Mouse (Mus musculus) C2C12 (cell line): Measurements from ENCODE around the gene Wdr54. TPM values are rescaled to one million over a fixed set of nuclear protein-coding genes. Genes with fewer than 3 reads are reported as not detected.

ENCODE experiments used
- H3K27me3 ChIP-seq: one replicate; pipeline ENCODE4 v1.6.1; 2011; ENCODE audit not compliant: control insufficient read depth, insufficient read depth, insufficient read length
- H3K36me3 ChIP-seq: one replicate; pipeline ENCODE4 v1.6.1; 2011; ENCODE audit not compliant: control insufficient read depth, insufficient read depth
- H3K4me3 ChIP-seq: one replicate; pipeline ENCODE4 v1.5.1; 2011; ENCODE audit warnings: mild to moderate bottlenecking, control low read depth; ENCODE audit not compliant: poor library complexity, insufficient read depth, severe bottlenecking
- H3K79me2 ChIP-seq: one replicate; pipeline ENCODE4 v1.6.1; 2011; ENCODE audit not compliant: control insufficient read depth, insufficient read depth
- H3K79me3 ChIP-seq: one replicate; pipeline ENCODE4 v1.6.1; 2011; ENCODE audit warnings: low read depth, control low read depth
- H3ac ChIP-seq: one replicate; pipeline ENCODE3; 2011; ENCODE audit warnings: low read depth; ENCODE audit not compliant: control insufficient read depth, insufficient read length
- CEBPB ChIP-seq: IDR thresholded peaks from one replicate; pipeline ENCODE4 v1.6.1; 2011; ENCODE audit warnings: low read depth, mild to moderate bottlenecking, control low read depth, moderate library complexity
- CTCF ChIP-seq: IDR thresholded peaks from one replicate; pipeline ENCODE4 v1.5.1; 2011; ENCODE audit not compliant: control insufficient read depth, insufficient read depth, insufficient read length
- FOSL1 ChIP-seq: IDR thresholded peaks from one replicate; pipeline ENCODE4 v1.8.0; 2011; ENCODE audit warnings: mild to moderate bottlenecking, low read length; ENCODE audit not compliant: poor library complexity, insufficient read depth, severe bottlenecking
- MAX ChIP-seq: IDR thresholded peaks from one replicate; pipeline ENCODE4 v1.6.1; 2011; ENCODE audit warnings: mild to moderate bottlenecking, control low read depth
- MYOD1 ChIP-seq: IDR thresholded peaks from one replicate; pipeline ENCODE4 v1.6.1; 2011; ENCODE audit warnings: low read depth; ENCODE audit not compliant: control insufficient read depth, insufficient read length
- MYOG ChIP-seq: IDR thresholded peaks from one replicate; pipeline ENCODE4 v1.6.1; 2011; ENCODE audit not compliant: control insufficient read depth, insufficient read length; ENCODE audit errors: extremely low read depth
- USF1 ChIP-seq: IDR thresholded peaks from one replicate; pipeline ENCODE4 v1.6.1; 2011; ENCODE audit warnings: low read depth, mild to moderate bottlenecking, control low read depth, moderate library complexity
- polyA plus RNA-seq: library from polyadenylated mRNA; unstranded; fragments of >200 nt; fragmentation: generic; extraction: Trizol; gene quantifications from one replicate; pipeline ENCODE4 v1.2.1, GENCODE M21; 2012; ENCODE audit warnings: missing spikeins

Wdr54 gene
- polyA plus RNA-seq, 1 experiment, result 9.5 TPM

GRCm38 (mm10) chr6:83142886-83143285 lies 13.3 kb downstream of the Wdr54 start:
- no peak for TF ChIP-seq USF1
- no peak for TF ChIP-seq FOSL1
- no peak for TF ChIP-seq MAX
- no peak for TF ChIP-seq CEBPB
- TF ChIP-seq MYOD1, result no peak
- no peak for TF ChIP-seq CTCF
- TF ChIP-seq MYOG, result no peak
- H3ac ChIP-seq, result peak overlapping the region; percentile 2
- H3K79me3 ChIP-seq, result peaks cover 34% of the 10 kb centered on the region
- H3K79me2 ChIP-seq, result peaks cover 84% of the 10 kb centered on the region
- H3K27me3 ChIP-seq, result no peaks in the 10 kb centered on the region
- peaks cover 28% of the 10 kb centered on the region for H3K36me3 ChIP-seq
- no peak overlapping the region for H3K4me3 ChIP-seq

DNA sequence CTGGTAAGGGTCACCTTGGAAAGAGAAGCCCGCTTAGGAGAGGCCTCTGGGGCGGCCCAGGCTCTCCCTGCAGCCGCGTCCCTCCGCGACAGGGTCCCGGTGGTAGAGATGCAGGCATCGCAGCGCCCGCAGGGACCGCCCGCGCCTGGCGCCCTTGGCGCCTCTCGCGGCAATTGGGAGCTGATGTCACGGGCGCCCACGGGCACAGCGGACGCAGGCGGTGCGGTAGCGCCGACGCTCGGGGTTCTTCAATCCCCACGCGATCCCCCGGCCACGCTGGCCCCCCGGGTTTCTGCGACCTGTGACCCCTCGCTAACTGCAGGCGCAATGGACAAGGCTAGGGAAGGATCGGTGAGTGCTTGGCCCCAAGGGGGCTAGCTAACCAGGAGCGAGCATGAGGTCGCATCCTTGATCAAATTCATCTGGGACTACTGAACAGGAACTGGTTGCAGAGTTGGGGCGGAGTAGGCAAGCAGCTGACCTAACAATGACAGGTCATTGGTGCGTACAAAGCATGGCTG lies 13.9 kb downstream of the Wdr54 start:
- H3K4me3 ChIP-seq, result peak overlapping the region; percentile 27
- peak overlapping the region; percentile 47 for H3ac ChIP-seq
- TF ChIP-seq FOSL1 (no peak), USF1 (peak; percentile 31), CEBPB (no peak), MYOD1 (no peak), CTCF (no peak), MYOG (no peak), MAX (peak; percentile 51)
- H3K79me3 ChIP-seq, result peaks cover 34% of the 10 kb centered on the region
- H3K27me3 ChIP-seq, result no peaks in the 10 kb centered on the region
- peaks cover 87% of the 10 kb centered on the region for H3K79me2 ChIP-seq
- H3K36me3 ChIP-seq, result peaks cover 22% of the 10 kb centered on the region

GRCm38 (mm10) chr6:83141636-83142035 lies 14.6 kb downstream of the Wdr54 start:
- Histone ChIP-seq H3K79me2 (peaks cover 87% of the 10 kb centered on the region), H3ac (peak overlapping the region; percentile 47), H3K27me3 (no peaks in the 10 kb centered on the region), H3K4me3 (no peak overlapping the region), H3K36me3 (peaks cover 16% of the 10 kb centered on the region), H3K79me3 (peaks cover 36% of the 10 kb centered on the region)
- TF ChIP-seq USF1 (no peak), MAX (peak; percentile 33), MYOD1 (no peak), FOSL1 (peak; percentile 38)

- no peak overlapping the region for H3ac ChIP-seq
- no peaks in the 10 kb centered on the region for H3K27me3 ChIP-seq
- H3K79me2 ChIP-seq, result peaks cover 92% of the 10 kb centered on the region
- no peak overlapping the region for H3K4me3 ChIP-seq
- peaks cover 41% of the 10 kb centered on the region for H3K79me3 ChIP-seq
- H3K36me3 ChIP-seq, result peaks cover 10% of the 10 kb centered on the region
- no peak for TF ChIP-seq USF1
- no peak for TF ChIP-seq FOSL1
- TF ChIP-seq CEBPB, result no peak
- no peak for TF ChIP-seq MAX
- TF ChIP-seq MYOD1, result no peak
- no peak for TF ChIP-seq MYOG
- TF ChIP-seq CTCF, result no peak
Observed at GRCm38 (mm10) chr6:83140044-83140443, 16.2 kb downstream of the Wdr54 start.

DNA sequence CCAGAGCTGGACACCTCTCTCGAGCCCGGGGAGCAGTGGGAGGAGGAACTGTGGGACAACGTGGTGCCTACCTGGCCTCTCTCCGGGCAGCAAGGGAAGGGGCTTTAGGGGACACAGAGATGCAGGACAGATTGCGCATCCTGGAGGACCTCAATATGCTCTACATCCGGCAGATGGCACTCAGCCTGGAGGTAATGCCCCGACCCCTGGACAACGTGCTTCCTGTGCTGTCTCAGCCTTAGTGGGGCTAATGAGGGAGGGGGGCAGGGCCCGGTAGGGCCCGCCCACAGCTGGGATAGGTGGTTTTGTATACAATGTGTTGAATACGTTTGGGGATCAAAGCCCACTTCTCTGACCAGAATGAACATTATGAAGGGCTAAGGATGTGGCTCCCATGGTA lies 18.1 kb downstream of the Wdr54 start:
- peak overlapping the region; percentile 84 for H3ac ChIP-seq
- H3K36me3 ChIP-seq, result peaks cover 10% of the 10 kb centered on the region
- H3K4me3 ChIP-seq, result peak overlapping the region; percentile 64
- peaks cover 76% of the 10 kb centered on the region for H3K79me2 ChIP-seq
- TF ChIP-seq MYOG, result no peak
- TF ChIP-seq USF1, result no peak
- TF ChIP-seq MYOD1, result no peak
- TF ChIP-seq MAX, result peak; percentile 72
- no peak for TF ChIP-seq CEBPB
- peak; percentile 4 for TF ChIP-seq CTCF
- no peak for TF ChIP-seq FOSL1
- peaks cover 34% of the 10 kb centered on the region for H3K79me3 ChIP-seq
- H3K27me3 ChIP-seq, result no peaks in the 10 kb centered on the region

DNA sequence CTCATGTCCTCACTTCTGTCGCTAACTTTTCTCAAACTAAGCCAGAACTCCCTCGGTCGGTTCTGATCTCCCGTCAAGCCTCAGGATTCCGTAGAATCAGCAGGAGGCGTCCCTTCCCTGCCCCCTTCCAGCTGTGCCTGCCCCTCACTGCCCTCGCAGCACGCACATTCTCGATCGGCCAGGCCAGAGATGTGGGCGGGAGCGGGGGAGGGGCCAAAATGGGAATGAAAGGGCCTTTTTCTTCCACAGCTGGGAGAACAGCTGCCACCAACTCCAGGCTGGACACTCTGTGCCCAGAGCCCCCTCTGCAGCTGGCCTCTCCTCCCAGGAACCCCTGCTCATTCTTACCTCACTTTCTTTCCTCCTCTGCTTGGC lies 18.6 kb downstream of the Wdr54 start:
- Histone ChIP-seq H3ac (peak overlapping the region; percentile 84), H3K27me3 (no peaks in the 10 kb centered on the region), H3K4me3 (peak overlapping the region; percentile 64), H3K79me2 (peaks cover 72% of the 10 kb centered on the region), H3K36me3 (peaks cover 10% of the 10 kb centered on the region), H3K79me3 (peaks cover 34% of the 10 kb centered on the region)
- TF ChIP-seq FOSL1 (no peak), USF1 (no peak), MYOD1 (peak; percentile 99), MAX (peak; percentile 55)
